Mouse (Mus musculus) activated CD4-positive, CD25-positive, alpha-beta regulatory T cell (primary cell): ENCODE data around the gene Tmem33. TPM values are rescaled to one million over a fixed set of nuclear protein-coding genes. Genes with fewer than 3 reads are reported as not detected.

Experiments used
- polyA plus RNA-seq, 2 experiments: library from polyadenylated mRNA; unstranded; fragments of 100-300 nt; shearing (Covaris generic); gene quantifications; one replicate each; pipeline ENCODE4 v1.2.1; 2017

Gene Tmem33
- polyA plus RNA-seq, result 10 to 100 TPM; 79.7 to 96.4 TPM

DNA sequence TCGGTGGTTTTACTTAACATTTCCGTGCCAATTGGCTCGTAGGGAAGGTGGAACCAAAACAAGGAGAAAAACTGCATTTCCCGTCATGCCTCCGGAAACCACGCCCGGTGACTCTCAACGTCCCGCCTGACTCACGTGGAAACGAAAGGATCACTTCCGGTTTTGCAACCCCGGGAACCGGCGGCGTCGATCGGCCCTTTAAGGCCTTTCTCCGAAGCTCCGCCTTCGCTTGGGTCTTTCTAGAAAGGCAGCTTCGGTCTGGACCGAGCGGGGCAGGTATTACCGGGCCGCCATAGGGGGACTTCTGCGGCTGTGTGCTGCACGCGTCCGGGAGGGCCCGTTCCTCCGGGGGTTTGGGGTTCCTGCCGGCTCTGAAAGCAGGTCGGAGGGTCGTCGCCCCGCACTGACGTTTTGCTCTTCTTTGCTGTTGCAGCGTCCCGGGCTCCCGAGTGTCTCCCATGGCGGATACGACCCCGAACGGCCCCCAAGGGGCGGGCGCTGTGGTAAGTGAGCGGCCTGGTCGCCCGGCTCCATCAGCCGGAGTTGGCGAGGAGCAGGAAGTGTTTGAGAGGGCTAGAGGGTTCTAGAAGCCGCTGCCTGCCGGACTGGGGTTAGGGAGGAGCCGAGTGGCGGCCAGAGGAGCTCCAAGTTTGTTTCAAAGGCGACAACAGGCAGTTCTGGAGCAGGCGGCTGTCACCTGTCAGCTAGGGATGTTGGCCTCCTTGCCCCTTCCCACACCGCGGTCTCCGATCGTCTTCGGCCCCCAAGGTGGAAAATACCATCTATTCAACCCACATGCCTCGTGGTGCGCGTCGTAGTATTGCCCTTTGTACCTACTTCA, at the start of gene Tmem33:
Gene Tmem33, plus strand, starts transcription at position 35 of the 841 bp plus-strand sequence.

GRCm38 (mm10) chr5:67306698-67307521, 46.5 kb downstream of the Tmem33 start, which contains the start of gene Slc30a9:
Gene Slc30a9, plus strand, starts transcription at chr5:67306955.

Other genes starting within 250 kb of the Tmem33 start
- under 1 TPM in 1 of 2 experiments, not detected in 1; 0.39 TPM for gene Phox2b, start 161.3 kb upstream of the Tmem33 start, polyA plus RNA-seq
- 10 to 100 TPM; 57.2 to 72.4 TPM for gene Slc30a9, start 46.4 kb downstream of the Tmem33 start, polyA plus RNA-seq
- under 1 TPM; 0.11 to 0.20 TPM for gene Bend4, start 167.7 kb downstream of the Tmem33 start, polyA plus RNA-seq